Mouse (Mus musculus) ovary, postnatal 36 days (tissue): ENCODE results near the gene Nkap.
"Not testable (repeated sequence)": the region's sequence is repeated elsewhere in the genome, so short reads cannot be mapped to it uniquely, and the experiment has no call there.

ENCODE experiments used
- DNase-seq: peaks from one replicate; pipeline ENCODE4 v3.0.0; 2022; ENCODE audit warnings: low spot score, mixed read lengths

The Nkap gene

GRCm38 (mm10) chrX:37126671-37127358 is at the start of gene Nkap:
Gene Nkap, plus strand, starts transcription at chrX:37126795.
- DNase-seq, result peak; percentile 60

- not testable (repeated sequence) for DNase-seq
These were observed 46.2 kb upstream of the Nkap start for GRCm38 (mm10) chrX:37080345-37080744.

GRCm38 (mm10) chrX:37081194-37081593 is 45.4 kb upstream of the Nkap start:
- DNase-seq, result no peak

- DNase-seq, result no peak
These were observed 42.2 kb upstream of the Nkap start for GRCm38 (mm10) chrX:37084318-37084926.

- peak; percentile 83 for DNase-seq
These were observed 41.5 kb upstream of the Nkap start, which contains the start of gene Rpl39 for GRCm38 (mm10) chrX:37084927-37085660. Gene Rpl39, minus strand, starts transcription at chrX:37085402.

GRCm38 (mm10) chrX:37085665-37086064 is 40.9 kb upstream of the Nkap start:
- no peak for DNase-seq

- DNase-seq, result no peak
These were observed 37.8 kb upstream of the Nkap start for GRCm38 (mm10) chrX:37088778-37089177.

GRCm38 (mm10) chrX:37091457-37091856 is 35.1 kb upstream of the Nkap start:
- DNase-seq, result no peak

- DNase-seq, result no peak
These were observed 31.4 kb upstream of the Nkap start for GRCm38 (mm10) chrX:37095106-37095768.

- no peak for DNase-seq
These were observed 27.9 kb upstream of the Nkap start for GRCm38 (mm10) chrX:37098681-37099080.

GRCm38 (mm10) chrX:37103826-37104225 is 22.8 kb upstream of the Nkap start:
- DNase-seq, result no peak

GRCm38 (mm10) chrX:37109526-37110192 is 16.9 kb upstream of the Nkap start:
- DNase-seq, result no peak

- peak; percentile 87 for DNase-seq
These were observed 16.3 kb upstream of the Nkap start, which contains the start of gene Upf3b for GRCm38 (mm10) chrX:37110193-37110880. Gene Upf3b, minus strand, starts transcription at chrX:37110322.

- DNase-seq, result no peak
These were observed 15.8 kb upstream of the Nkap start for GRCm38 (mm10) chrX:37110881-37111193.

GRCm38 (mm10) chrX:37117085-37117484 is 9.5 kb upstream of the Nkap start:
- DNase-seq, result no peak

- DNase-seq, result no peak
These were observed 7.0 kb upstream of the Nkap start for GRCm38 (mm10) chrX:37119585-37119984.

GRCm38 (mm10) chrX:37120212-37120611 is 6.4 kb upstream of the Nkap start:
- no peak for DNase-seq

- no peak for DNase-seq
These were observed 1.1 kb upstream of the Nkap start for GRCm38 (mm10) chrX:37125511-37125910.

- DNase-seq, result no peak
These were observed 15.1 kb downstream of the Nkap start for GRCm38 (mm10) chrX:37141732-37142131.

- DNase-seq, result not testable (repeated sequence)
These were observed 17.9 kb downstream of the Nkap start for GRCm38 (mm10) chrX:37144498-37144897.

GRCm38 (mm10) chrX:37144954-37145353 is 18.4 kb downstream of the Nkap start:
- no peak for DNase-seq
